Mouse (Mus musculus) lung, postnatal 0 days (tissue): ENCODE results near the gene Hmx2.

ENCODE experiments used
- CTCF ChIP-seq: IDR thresholded peaks from 2 replicates; pipeline ENCODE4 v1.5.1; 2016; ENCODE audit warnings: antibody characterized with exemption, mild to moderate bottlenecking
- EP300 ChIP-seq: IDR thresholded peaks from 2 replicates; pipeline ENCODE4 v1.6.1; 2016; ENCODE audit warnings: antibody characterized with exemption, mild to moderate bottlenecking, control low read depth

DNA sequence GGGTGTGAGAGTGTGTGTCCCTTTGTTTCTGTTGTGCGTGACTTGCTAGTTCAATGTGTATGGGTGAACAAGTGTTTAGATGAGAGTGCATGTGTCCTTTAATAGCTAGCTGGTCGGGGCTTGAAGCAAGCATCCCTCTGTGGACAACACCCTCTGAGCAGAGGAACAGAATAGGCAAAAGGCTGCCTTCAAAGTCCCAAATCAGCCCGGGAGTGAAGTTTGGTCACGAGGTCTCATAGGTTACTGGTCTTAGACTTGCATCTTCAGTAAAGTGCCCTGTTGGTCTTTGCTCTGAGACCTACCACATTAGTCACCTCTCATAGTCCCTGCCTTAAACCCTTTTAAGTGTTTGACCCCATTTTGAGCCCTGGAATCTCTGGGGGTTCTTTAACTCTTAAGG lies 2.9 kb downstream of the Hmx2 start:
- TF ChIP-seq EP300 (no peak), CTCF (no peak)
